Comparison of ENCODE assay signal across 11 mouse cellular contexts in genomic region chr6:52005616-52005962, GRCm38 (mm10). TPM values are rescaled to one million over a fixed set of nuclear protein-coding genes. Genes with fewer than 3 reads are reported as not detected.
DNase-seq lines count a peak whose midpoint lies in the region; ATAC-seq and TF ChIP-seq lines count a peak whose summit lies in the region.
"Had no signal": no experiment of that assay in that cellular context is flagged by ENCODE, and none has a peak within 500 bp of the region (broad histone marks: within the 10 kb centered on the region; RNA-seq: fewer than 3 reads in every experiment).

No protein-coding gene starts in this region.

- H3K9ac ChIP-seq in heart, embryonic 16.5 days (ENCODE audit: low read length) = no peak overlapping the region
- H3K9ac ChIP-seq in midbrain, embryonic 11.5 days (ENCODE audit: low read length) = no peak overlapping the region
- H3K9ac ChIP-seq in limb, embryonic 13.5 days = no peak overlapping the region
- H3K9ac ChIP-seq: midbrain, embryonic 12.5 days had no signal

- H3K36me3 ChIP-seq in heart, embryonic 16.5 days (ENCODE audit: control insufficient read depth, insufficient read depth) = no peaks in the 10 kb centered on the region
- no peaks in the 10 kb centered on the region for H3K36me3 ChIP-seq in midbrain, embryonic 11.5 days (ENCODE audit: control insufficient read depth, insufficient read depth, low read length)
- no peaks in the 10 kb centered on the region for H3K36me3 ChIP-seq in midbrain, embryonic 10.5 days
- no peaks in the 10 kb centered on the region for H3K36me3 ChIP-seq in limb, embryonic 13.5 days
- H3K36me3 ChIP-seq: midbrain, embryonic 12.5 days had no signal

- H3K4me2 ChIP-seq in heart, embryonic 16.5 days (ENCODE audit: low read depth, low read length) = peak overlapping the region; percentile 34; the same call in 1 of the 2 replicates
- H3K4me2 ChIP-seq in midbrain, embryonic 11.5 days = no peak overlapping the region
- peak overlapping the region; percentile 61 for H3K4me2 ChIP-seq in limb, embryonic 13.5 days (replicated peaks)
- H3K4me2 ChIP-seq: midbrain, embryonic 12.5 days had no signal

- intact Hi-C loops in heart, postnatal 14 days (cut with DNase I) = loop anchor here (5.0 kb wide), 2 partner anchors 157 to 823 kb away; partner anchors contain the start of gene Hoxa2

- H3K9me3 ChIP-seq in heart, embryonic 16.5 days (replicated peaks; ENCODE audit: control insufficient read depth, low read length) = no peaks in the 10 kb centered on the region
- no peaks in the 10 kb centered on the region for H3K9me3 ChIP-seq in midbrain, embryonic 11.5 days (ENCODE audit: control insufficient read depth, low read length)
- H3K9me3 ChIP-seq in midbrain, embryonic 10.5 days (replicated peaks) = no peaks in the 10 kb centered on the region
- no peaks in the 10 kb centered on the region for H3K9me3 ChIP-seq in limb, embryonic 13.5 days
- H3K9me3 ChIP-seq: midbrain, embryonic 12.5 days had no signal

- H3K27ac ChIP-seq in heart, embryonic 16.5 days (ENCODE audit: low read length) = no peak overlapping the region
- H3K27ac ChIP-seq in midbrain, embryonic 11.5 days (ENCODE audit: low read depth, low read length) = no peak overlapping the region
- no peak overlapping the region for H3K27ac ChIP-seq in midbrain, embryonic 10.5 days (replicated peaks)
- no peak overlapping the region for H3K27ac ChIP-seq in limb, embryonic 13.5 days
- H3K27ac ChIP-seq in layer of hippocampus, adult 2 months = no peak overlapping the region
- H3K27ac ChIP-seq: midbrain, embryonic 12.5 days had no signal

- H3K27me3 ChIP-seq in heart, embryonic 16.5 days (ENCODE audit: control insufficient read depth, insufficient read depth, low read length) = peaks cover 60% of the 10 kb centered on the region
- H3K27me3 ChIP-seq in midbrain, embryonic 11.5 days (ENCODE audit: control insufficient read depth, insufficient read depth, low read length) = peaks cover 72% of the 10 kb centered on the region
- peaks cover 100% of the 10 kb centered on the region for H3K27me3 ChIP-seq in midbrain, embryonic 10.5 days (ENCODE audit: low read depth, poor library complexity, severe bottlenecking)
- H3K27me3 ChIP-seq in limb, embryonic 13.5 days = peaks cover 75% of the 10 kb centered on the region

- H3K4me1 ChIP-seq in heart, embryonic 16.5 days (ENCODE audit: control insufficient read depth, insufficient read depth, low read length) = no peaks in the 10 kb centered on the region
- H3K4me1 ChIP-seq in midbrain, embryonic 11.5 days (ENCODE audit: control insufficient read depth, insufficient read depth, low read length) = no peaks in the 10 kb centered on the region
- 0 out of 2 replicates have a peak, but pooled peaks cover 2% of the 10 kb centered on the region for H3K4me1 ChIP-seq in midbrain, embryonic 10.5 days
- peaks cover 16% of the 10 kb centered on the region for H3K4me1 ChIP-seq in limb, embryonic 13.5 days
- H3K4me1 ChIP-seq: midbrain, embryonic 12.5 days had no signal

- TF ChIP-seq CTCF in layer of hippocampus, adult 2 months (conservative IDR thresholded peaks at IDR 0.05) = no peak

- H3K4me3 ChIP-seq in heart, embryonic 16.5 days (ENCODE audit: low read length) = no peak overlapping the region
- no peak overlapping the region for H3K4me3 ChIP-seq in midbrain, embryonic 11.5 days (ENCODE audit: low read depth, low read length)
- H3K4me3 ChIP-seq in midbrain, embryonic 10.5 days = no peak overlapping the region
- peak overlapping the region; percentile 31 for H3K4me3 ChIP-seq in limb, embryonic 13.5 days
- no peak overlapping the region for H3K4me3 ChIP-seq in layer of hippocampus, adult 2 months
- H3K4me3 ChIP-seq: midbrain, embryonic 12.5 days had no signal

- ATAC-seq in heart, embryonic 16.5 days (replicated peaks; ENCODE audit: extremely low read depth, insufficient read depth, low FRiP score) = no peak
- ATAC-seq in midbrain, embryonic 11.5 days (ENCODE audit: low FRiP score) = no peak
- no peak for ATAC-seq in limb, embryonic 13.5 days (ENCODE audit: low FRiP score, low read depth)
- ATAC-seq: activated CD4-positive, CD25-positive, alpha-beta regulatory T cell, adult 4 months had no signal

- DNase-seq in heart, postnatal 14 days = no peak
- peak; percentile 95 for DNase-seq in midbrain, embryonic 11.5 days (ENCODE audit: low spot score, missing footprints)
- no peak for DNase-seq in midbrain, embryonic 10.5 days (ENCODE audit: low spot score)
- DNase-seq in left cerebral cortex, adult 11 months (ENCODE audit: low spot score) = no peak
- no peak for DNase-seq in layer of hippocampus, postnatal 14 days (ENCODE audit: low spot score in 2 of 2)
- no peak for DNase-seq in layer of hippocampus, adult 2 months (ENCODE audit: low spot score in 2 of 2)
- DNase-seq: cerebellum, adult 11-12 months had no signal

- WGBS in heart, embryonic 16.5 days = 14% methylated on average over 8 of the region's 8 CpGs
- WGBS in midbrain, embryonic 11.5 days = 7% methylated on average over 8 of the region's 8 CpGs
- 9% methylated on average over 8 of the region's 8 CpGs for WGBS in midbrain, embryonic 10.5 days
- 7% methylated on average over 8 of the region's 8 CpGs for WGBS in limb, embryonic 13.5 days

RNA-seq across cellular contexts. Expression of gene Skap2, which starts 6.8 kb away (rescaled TPM):
- polyA plus RNA-seq in heart, embryonic 16.5 days (2015; fragmentation: Nextera tagmentation; extraction: Ambion mirVana) = 15.9 and 17.0 TPM in 2 replicates
- total RNA-seq in heart, postnatal 14 days (2021) = 10 to 100 TPM in 1 of 2 experiments, 1 to 10 TPM in 1; 7.3 to 10.4 TPM
- polyA plus RNA-seq in midbrain, embryonic 11.5 days (2014; fragmentation: Nextera tagmentation; extraction: Ambion mirVana) = 8.5 and 10.0 TPM in 2 replicates
- 8.6 and 10.2 TPM in 2 replicates for polyA plus RNA-seq in midbrain, embryonic 10.5 days (2016; fragmentation: Nextera tagmentation; extraction: Ambion mirVana)
- 14.2 and 14.8 TPM in 2 replicates for polyA plus RNA-seq in limb, embryonic 13.5 days (2015; fragmentation: Nextera tagmentation; extraction: Ambion mirVana)
- total RNA-seq in layer of hippocampus, postnatal 14 days (2021) = 10 to 100 TPM; 10.8 to 11.0 TPM
- 10 to 100 TPM; 14.1 to 15.7 TPM for total RNA-seq in layer of hippocampus, adult 2 months (2021)
